Mouse (Mus musculus) duodenum, adult 2 months (tissue): ENCODE measurements around the gene Map2k5. TPM values are rescaled to one million over a fixed set of nuclear protein-coding genes. Genes with fewer than 3 reads are reported as not detected.

Experiments used
- polyA plus RNA-seq: library from polyadenylated mRNA; depleted of rRNA; stranded (reverse); fragments of >200 nt; gene quantifications from 2 replicates; pipeline ENCODE4 v1.2.3, GENCODE M21; 2012; ENCODE audit warnings: low replicate concordance; rRNA removed

The Map2k5 gene
- 28.1 and 28.3 TPM in 2 replicates for polyA plus RNA-seq

DNA sequence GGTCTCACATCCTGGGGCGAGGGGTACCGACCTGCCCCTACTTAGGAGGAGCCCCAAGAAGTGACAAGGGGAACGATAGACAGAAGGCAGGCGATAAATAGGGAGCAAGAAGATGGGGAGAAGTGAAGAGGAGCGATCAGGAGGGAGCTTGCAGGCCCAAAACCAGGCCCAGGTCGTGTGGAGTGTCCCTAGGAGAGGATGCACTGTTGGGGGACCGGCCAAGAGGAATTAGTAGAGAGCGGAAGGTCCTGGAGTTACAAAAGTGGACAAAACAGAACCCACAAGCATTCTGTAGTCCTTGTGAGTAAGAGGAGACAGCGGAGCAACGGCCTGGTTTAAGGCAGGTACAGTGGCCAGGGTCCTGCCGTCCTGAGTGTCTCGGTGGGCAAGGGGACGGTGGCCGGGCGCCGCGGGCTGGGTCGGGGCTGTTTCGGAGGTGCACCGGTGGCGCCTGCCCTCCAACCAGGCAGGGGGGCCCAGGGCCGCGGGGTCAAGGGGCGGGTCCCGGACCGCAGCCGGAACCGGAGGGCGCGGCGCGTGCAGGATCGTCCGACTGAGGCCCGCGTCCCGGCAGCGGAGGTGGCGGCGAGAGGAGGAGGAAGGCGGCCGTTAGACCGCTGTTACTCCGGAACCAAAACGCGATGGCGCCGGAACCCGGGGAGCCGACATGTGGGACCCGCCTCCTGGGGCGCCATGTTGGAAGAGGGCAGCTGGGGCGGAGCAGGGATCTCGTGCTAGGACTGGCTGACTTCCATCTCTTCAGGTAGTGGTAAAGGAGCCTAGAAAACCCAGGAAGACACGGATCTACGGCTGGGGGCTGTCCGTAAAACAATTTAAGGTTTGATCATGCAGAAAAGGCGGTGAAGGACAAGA, at the start of gene Map2k5:
Map2k5 (minus strand) TSS at position 633 of the 873 bp plus-strand sequence.

DNA sequence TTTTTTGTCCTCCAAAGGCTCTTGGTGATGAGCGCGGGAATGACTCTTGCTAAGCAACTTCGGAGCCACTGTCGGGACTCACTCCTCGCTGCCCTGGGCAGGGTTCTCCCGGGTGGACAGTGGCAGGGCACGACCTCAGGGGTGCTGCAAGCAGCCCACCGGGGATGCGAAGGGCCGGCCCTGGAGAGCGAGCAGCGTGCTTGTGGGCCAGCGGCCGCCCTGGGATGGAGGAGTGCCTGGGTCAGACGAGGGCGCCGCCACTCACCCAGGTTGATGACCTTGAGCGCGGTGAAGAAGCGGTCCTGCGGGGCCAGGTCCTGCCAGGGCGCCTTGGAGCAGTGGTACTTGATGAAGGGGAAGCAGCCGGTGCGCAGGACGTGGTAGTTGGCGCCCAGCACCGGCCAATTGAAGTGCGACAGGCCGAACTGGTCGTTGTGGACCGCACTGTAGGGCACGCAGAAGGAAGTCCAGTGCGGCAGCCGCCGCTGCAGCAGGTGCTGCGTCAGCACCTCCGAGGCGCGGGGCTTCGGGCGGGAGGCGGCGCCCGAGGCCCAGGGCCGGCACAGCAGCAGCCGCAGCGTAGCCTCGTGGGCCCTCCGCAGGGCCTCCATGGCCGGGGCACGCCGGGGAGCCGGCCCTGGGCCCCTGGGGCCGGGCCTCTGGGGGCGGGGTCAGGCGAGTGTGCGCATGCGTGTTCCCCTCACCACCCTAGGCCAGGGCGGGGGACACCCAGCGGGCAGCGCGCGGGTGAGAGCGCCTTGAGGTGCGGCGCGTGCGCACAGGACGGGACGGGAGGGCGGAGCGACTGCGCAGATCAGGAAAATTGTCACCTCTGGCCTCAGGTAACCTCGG, 21.1 kb upstream of the Map2k5 start, which contains the start of gene 2300009A05Rik:
2300009A05Rik (minus strand) TSS at position 636 of the 852 bp plus-strand sequence.

DNA sequence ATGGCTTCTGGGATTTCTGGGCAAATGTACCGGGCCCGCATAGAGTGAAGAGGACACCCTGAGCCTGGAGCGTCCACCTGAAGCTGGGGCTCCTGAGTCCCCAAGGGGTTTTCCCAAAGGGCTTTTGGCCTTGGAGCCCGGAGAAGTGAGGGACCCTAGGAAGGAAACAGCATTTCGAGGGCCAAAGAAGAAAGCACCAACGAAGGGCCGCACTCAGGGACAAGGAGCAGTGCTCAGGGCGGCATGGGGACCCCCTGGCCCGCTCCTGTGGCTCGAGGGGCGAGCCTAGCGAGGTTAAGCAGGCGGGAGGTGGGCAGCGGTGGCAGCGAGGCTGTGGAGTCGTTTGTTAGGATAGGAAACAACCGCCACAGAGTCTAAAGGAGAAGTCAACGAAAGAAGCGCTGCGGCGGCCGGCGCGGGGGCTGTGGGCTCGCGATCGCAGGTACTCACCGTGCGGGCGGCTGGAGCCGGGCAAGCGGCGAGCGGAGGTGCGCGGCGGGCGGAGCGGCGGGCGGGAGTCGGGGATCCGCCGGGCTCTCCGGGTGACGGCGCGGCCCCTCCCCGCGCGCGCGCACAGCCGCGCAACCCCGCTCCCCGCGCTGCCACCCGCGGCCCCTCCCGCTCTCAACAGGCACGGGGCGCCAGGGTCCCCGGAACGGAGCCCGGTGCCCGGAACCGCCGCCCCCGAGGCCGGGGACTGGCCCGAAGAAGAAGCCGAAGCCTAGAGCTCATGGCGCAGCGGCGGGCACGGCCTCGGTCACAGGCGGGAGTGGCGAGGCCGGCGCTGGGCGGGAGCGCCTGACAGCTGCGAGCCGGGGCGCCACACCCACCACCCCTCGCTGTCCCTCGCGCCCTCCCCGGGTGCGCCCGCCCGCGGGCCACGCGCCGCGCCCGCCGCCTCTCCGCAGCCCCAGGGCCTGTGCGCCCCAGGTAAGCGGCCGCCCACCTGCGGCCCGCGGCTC, 229.0 kb downstream of the Map2k5 start, which contains the start of gene Skor1:
Skor1 (minus strand) TSS at position 552 of the 962 bp plus-strand sequence.

Other genes with a start within 250 kb of the Map2k5 start
- not detected in 2 replicates for gene Skor1, start 228.9 kb downstream of the Map2k5 start, polyA plus RNA-seq
- gene 2300009A05Rik, start 21.3 kb upstream of the Map2k5 start, polyA plus RNA-seq: 95.7 and 119 TPM in 2 replicates
- not detected in 2 replicates for gene Iqch, start 224.6 kb upstream of the Map2k5 start, polyA plus RNA-seq
- 8.8 and 11.6 TPM in 2 replicates for gene Aagab, start 224.8 kb upstream of the Map2k5 start, polyA plus RNA-seq